Mouse (Mus musculus) MEL (cell line): ENCODE results near the gene 4833439L19Rik. TPM values are rescaled to one million over a fixed set of nuclear protein-coding genes. Genes with fewer than 3 reads are reported as not detected.

Source experiments
- DNase-seq: peaks from one replicate; pipeline ENCODE4 v3.0.0; 2011; ENCODE audit warnings: low read depth, low spot score
- H3K27ac ChIP-seq: 2 replicates; pipeline ENCODE4 v1.5.1; 2012; ENCODE audit warnings: low read depth, mild to moderate bottlenecking, control low read depth, low read length, moderate library complexity; ENCODE audit not compliant: control insufficient read depth
- H3K27me3 ChIP-seq, 2 experiments: fragments of 150-350 bp in 1 of 2; sonication (generic) in 1 of 2; 2 replicates each; pipeline ENCODE4 v1.6.1; 2012; ENCODE audit warnings: low read length in 2 of 2, mild to moderate bottlenecking in 2 of 2, improper control_type of control experiment in 1 of 2, moderate library complexity in 1 of 2; ENCODE audit not compliant: insufficient read depth in 2 of 2, control insufficient read depth in 1 of 2
- H3K36me3 ChIP-seq, 2 experiments: 2 replicates each; pipeline ENCODE4 v1.6.1; 2012 to 2014; ENCODE audit warnings: low read length in 2 of 2, improper control_type of control experiment in 1 of 2, inconsistent platforms in 1 of 2, mild to moderate bottlenecking in 1 of 2; ENCODE audit not compliant: insufficient read depth in 2 of 2, control insufficient read depth in 1 of 2
- H3K4me1 ChIP-seq, 2 experiments: fragments of 150-350 bp in 1 of 2; sonication (generic) in 1 of 2; 2 replicates each; pipeline ENCODE4 v1.6.1; 2012; ENCODE audit warnings: low read length in 2 of 2, improper control_type of control experiment in 1 of 2, mild to moderate bottlenecking in 1 of 2; ENCODE audit not compliant: insufficient read depth in 2 of 2, control insufficient read depth in 1 of 2
- H3K4me3 ChIP-seq, 2 experiments: fragments of 150-350 bp in 1 of 2; sonication (generic) in 1 of 2; 2 replicates each; pipeline ENCODE4 v1.5.1; 2012; ENCODE audit warnings: low read depth in 2 of 2, low read length in 2 of 2, mild to moderate bottlenecking in 2 of 2, moderate library complexity in 2 of 2, control low read depth in 1 of 2, improper control_type of control experiment in 1 of 2; ENCODE audit not compliant: control insufficient read depth in 1 of 2, insufficient read depth in 1 of 2
- H3K79me2 ChIP-seq: 2 replicates; pipeline ENCODE4 v1.6.1; 2012; ENCODE audit warnings: mild to moderate bottlenecking, low read length, moderate library complexity; ENCODE audit not compliant: control insufficient read depth, poor library complexity, insufficient read depth
- H3K9ac ChIP-seq: 2 replicates; pipeline ENCODE4 v1.6.1; 2012; ENCODE audit warnings: low read depth, mild to moderate bottlenecking, control low read depth, low read length, moderate library complexity; ENCODE audit not compliant: control insufficient read depth, poor library complexity, severe bottlenecking
- H3K9me3 ChIP-seq: fragments of 150-350 bp; sonication (generic); replicated peaks from 2 replicates; pipeline ENCODE4 v1.6.1; 2012; ENCODE audit warnings: mild to moderate bottlenecking, low read length, improper control_type of control experiment, moderate library complexity; ENCODE audit not compliant: insufficient read depth
- CHD1 ChIP-seq: IDR thresholded peaks from 2 replicates; pipeline ENCODE4 v1.6.1; 2012; ENCODE audit warnings: low read depth, mild to moderate bottlenecking, inconsistent platforms, low read length, improper control_type of control experiment
- E2F4 ChIP-seq: IDR thresholded peaks from 2 replicates; pipeline ENCODE4 v1.6.1; 2011; ENCODE audit warnings: low read depth, low read length, improper control_type of control experiment, borderline replicate concordance
- ELF1 ChIP-seq: IDR thresholded peaks from 2 replicates; pipeline ENCODE4 v1.6.1; 2014; ENCODE audit warnings: low read depth, mild to moderate bottlenecking, inconsistent platforms, low read length, improper control_type of control experiment, moderate library complexity
- ETS1 ChIP-seq: IDR thresholded peaks from 2 replicates; pipeline ENCODE4 v1.6.1; 2012; ENCODE audit warnings: low read depth, mild to moderate bottlenecking, inconsistent platforms, low read length, improper control_type of control experiment, moderate library complexity
- GABPA ChIP-seq: IDR thresholded peaks from 2 replicates; pipeline ENCODE4 v1.6.1; 2012; ENCODE audit warnings: low read depth, mild to moderate bottlenecking, inconsistent platforms, low read length, improper control_type of control experiment, moderate library complexity
- HCFC1 ChIP-seq: IDR thresholded peaks from 2 replicates; pipeline ENCODE4 v1.6.1; 2012; ENCODE audit warnings: low read depth, mild to moderate bottlenecking, inconsistent platforms, low read length, improper control_type of control experiment, moderate library complexity
- JUND ChIP-seq: IDR thresholded peaks from 2 replicates; pipeline ENCODE4 v1.6.1; 2011; ENCODE audit warnings: low read depth, mild to moderate bottlenecking, improper control_type of control experiment, low read length
- KAT2A ChIP-seq: conservative IDR thresholded peaks from 2 replicates; pipeline ENCODE4 v1.6.1; 2012; ENCODE audit warnings: low read depth, low read length, improper control_type of control experiment, inconsistent platforms
- MAFK ChIP-seq: IDR thresholded peaks from 2 replicates; pipeline ENCODE4 v1.6.1; 2011; ENCODE audit warnings: low read depth, mild to moderate bottlenecking, low read length, improper control_type of control experiment, borderline replicate concordance
- MAX ChIP-seq: IDR thresholded peaks from 2 replicates; pipeline ENCODE4 v1.6.1; 2011; ENCODE audit warnings: low read length, improper control_type of control experiment
- MAZ ChIP-seq: IDR thresholded peaks from 2 replicates; pipeline ENCODE4 v1.6.1; 2012; ENCODE audit warnings: low read depth, mild to moderate bottlenecking, inconsistent platforms, low read length, improper control_type of control experiment
- MEF2A ChIP-seq: IDR thresholded peaks from 2 replicates; pipeline ENCODE4 v1.6.1; 2014; ENCODE audit warnings: low read depth, mild to moderate bottlenecking, inconsistent platforms, low read length, improper control_type of control experiment; ENCODE audit not compliant: poor library complexity, insufficient replicate concordance, severe bottlenecking; ENCODE audit errors: extremely low read depth
- MXI1 ChIP-seq: IDR thresholded peaks from 2 replicates; pipeline ENCODE4 v1.6.1; 2011; ENCODE audit warnings: mild to moderate bottlenecking, low read depth, low read length, improper control_type of control experiment
- MYB ChIP-seq: IDR thresholded peaks from 2 replicates; pipeline ENCODE4 v1.6.1; 2011; ENCODE audit warnings: mild to moderate bottlenecking, low read depth, low read length, improper control_type of control experiment
- MYC ChIP-seq: IDR thresholded peaks from 2 replicates; pipeline ENCODE4 v1.6.1; 2011; ENCODE audit warnings: low read depth, mild to moderate bottlenecking, low read length, improper control_type of control experiment, moderate library complexity
- NELFE ChIP-seq: IDR thresholded peaks from 2 replicates; pipeline ENCODE4 v1.6.1; 2011; ENCODE audit warnings: low read depth, low read length, improper control_type of control experiment
- POLR2A ChIP-seq, 2 experiments: IDR thresholded peaks; 2 replicates each; pipeline ENCODE4 v1.6.1; 2011 to 2012; ENCODE audit warnings: low read length in 2 of 2, mild to moderate bottlenecking in 2 of 2, control low read depth in 1 of 2, improper control_type of control experiment in 1 of 2, low read depth in 1 of 2, moderate library complexity in 1 of 2; ENCODE audit not compliant: control insufficient read depth in 1 of 2, insufficient read depth in 1 of 2, poor library complexity in 1 of 2
- RCOR1 ChIP-seq: IDR thresholded peaks from 2 replicates; pipeline ENCODE4 v1.6.1; 2012; ENCODE audit warnings: low read depth, mild to moderate bottlenecking, inconsistent platforms, low read length, improper control_type of control experiment
- TBP ChIP-seq: IDR thresholded peaks from 2 replicates; pipeline ENCODE4 v1.8.0; 2011; ENCODE audit warnings: low read depth, low read length, improper control_type of control experiment
- UBTF ChIP-seq: IDR thresholded peaks from 2 replicates; pipeline ENCODE4 v1.6.1; 2012; ENCODE audit warnings: low read depth, mild to moderate bottlenecking, inconsistent platforms, low read length, improper control_type of control experiment, moderate library complexity, borderline replicate concordance; ENCODE audit not compliant: insufficient read depth
- USF1 ChIP-seq: IDR thresholded peaks from 2 replicates; pipeline ENCODE4 v1.6.1; 2014; ENCODE audit warnings: low read depth, mild to moderate bottlenecking, inconsistent platforms, low read length, improper control_type of control experiment, moderate library complexity
- ZC3H11A ChIP-seq: IDR thresholded peaks from 2 replicates; pipeline ENCODE4 v1.6.1; 2012; ENCODE audit warnings: low read depth, mild to moderate bottlenecking, inconsistent platforms, low read length, improper control_type of control experiment
- ZMIZ1 ChIP-seq: IDR thresholded peaks from 2 replicates; pipeline ENCODE4 v1.6.1; 2012; ENCODE audit warnings: low read depth, mild to moderate bottlenecking, inconsistent platforms, low read length, improper control_type of control experiment, moderate library complexity
- polyA plus RNA-seq, 2 experiments: library from polyadenylated mRNA; stranded (reverse) in 1 of 2; unstranded in 1 of 2; fragments of >175 nt in 1 of 2; fragments of >200 nt in 1 of 2; gene quantifications; 2 replicates each; pipeline versions ENCODE4 v1.2.1 to v1.2.4; 2012; ENCODE audit warnings: low replicate concordance in 2 of 2, low read depth in 1 of 2; ENCODE audit not compliant: insufficient read length in 2 of 2, insufficient read depth in 1 of 2, missing spikeins in 1 of 2
- total RNA-seq: library from RNA; depleted of rRNA; stranded (reverse); fragments of 300-350 nt; gene quantifications from 2 replicates; pipeline ENCODE4 v1.2.3, GENCODE M21; 2012

Gene 4833439L19Rik
- total and polyA plus RNA-seq, 3 experiments = 34.2 to 53.8 TPM; not detected in 1

DNA sequence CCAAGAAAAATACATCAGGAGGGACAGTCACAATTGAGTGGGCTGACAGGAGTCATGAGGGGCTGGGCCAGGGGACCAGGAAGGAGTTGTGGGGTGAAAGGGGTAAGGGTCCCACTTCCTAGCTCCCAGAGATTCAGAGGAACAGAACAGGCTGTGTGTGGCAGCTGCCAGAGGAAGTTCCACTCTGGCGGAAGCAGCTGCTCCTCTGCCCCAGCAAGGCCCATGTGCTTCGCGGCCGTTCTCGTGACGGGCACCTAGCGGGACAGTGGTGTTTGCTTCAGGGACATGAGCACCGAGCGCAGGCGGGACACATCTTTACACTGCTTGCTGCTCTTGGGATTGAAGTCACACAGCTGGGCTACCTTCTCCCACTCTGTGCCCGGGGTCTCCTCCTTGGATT lies 28.4 kb upstream of the 4833439L19Rik start:
- Histone ChIP-seq H3K9ac (no peak overlapping the region), H3K9me3 (no peaks in the 10 kb centered on the region), H3K4me1 (peaks cover 2 to 9% of the 10 kb centered on the region in 2 experiments; a peak in 3 of 4 replicates), H3K27me3 (no peaks in the 10 kb centered on the region), H3K79me2 (peaks cover 23% of the 10 kb centered on the region), H3K4me3 (no peak overlapping the region), H3K36me3 (peaks cover 0 to 6% of the 10 kb centered on the region in 2 experiments; a peak in 2 of 4 replicates), H3K27ac (no peak overlapping the region)
- no peak for TF ChIP-seq POLR2A (IDR thresholded peaks at IDR 0.05; ENCODE audit: control insufficient read depth in 1 of 2, insufficient read depth in 1 of 2, low read depth in 1 of 2, low read length in 2 of 2, poor library complexity in 1 of 2)
- no peak for TF ChIP-seq TBP
- TF ChIP-seq MAX = no peak
- TF ChIP-seq USF1 = no peak
- no peak for TF ChIP-seq JUND
- TF ChIP-seq E2F4 = no peak
- TF ChIP-seq ZMIZ1 = no peak
- DNase-seq = no peak

DNA sequence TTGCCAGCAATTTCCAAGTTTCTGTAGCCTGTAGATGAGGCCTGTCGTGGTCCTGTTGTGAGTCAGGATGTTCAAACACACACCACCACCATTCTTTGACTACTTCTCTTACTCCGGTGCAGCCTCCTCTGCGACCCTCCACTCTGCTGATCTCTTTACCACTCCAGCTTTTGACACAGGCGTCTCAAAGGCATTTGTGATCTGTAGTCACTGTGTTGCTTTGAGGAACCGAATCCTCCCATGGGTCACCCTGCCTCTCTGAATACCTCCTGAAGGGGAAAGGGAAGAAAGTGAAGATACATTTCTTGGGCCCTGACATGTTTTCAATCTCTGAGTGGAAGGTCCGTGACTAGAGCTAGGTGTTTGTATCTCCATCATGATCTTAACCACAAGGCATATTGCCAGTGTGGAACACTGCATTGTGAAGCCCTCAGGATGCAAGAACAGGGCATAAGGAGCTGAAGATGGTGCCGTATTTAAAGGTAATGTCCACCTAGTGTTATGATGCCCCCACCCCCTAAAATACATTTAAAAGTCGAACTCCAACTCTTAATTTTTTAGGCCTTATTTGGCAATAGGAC lies 26.6 kb upstream of the 4833439L19Rik start:
- Histone ChIP-seq H3K9ac (no peak overlapping the region), H3K27ac (no peak overlapping the region), H3K27me3 (no peaks in the 10 kb centered on the region), H3K79me2 (peaks cover 28% of the 10 kb centered on the region), H3K4me1 (peaks cover 2 to 15% of the 10 kb centered on the region in 2 experiments; a peak in 3 of 4 replicates), H3K36me3 (peaks cover 6 to 12% of the 10 kb centered on the region in 2 experiments), H3K9me3 (no peaks in the 10 kb centered on the region), H3K4me3 (no peak overlapping the region)
- DNase-seq = no peak
- no peak for TF ChIP-seq RCOR1
- no peak for TF ChIP-seq MYC
- no peak for TF ChIP-seq NELFE
- TF ChIP-seq TBP = no peak
- TF ChIP-seq JUND = no peak
- TF ChIP-seq MXI1 = no peak
- TF ChIP-seq UBTF = no peak
- no peak for TF ChIP-seq KAT2A
- no peak for TF ChIP-seq MEF2A
- TF ChIP-seq ZC3H11A = no peak
- no peak for TF ChIP-seq MAZ
- TF ChIP-seq HCFC1 = no peak
- TF ChIP-seq MAFK = no peak
- no peak for TF ChIP-seq ETS1
- TF ChIP-seq GABPA = no peak
- TF ChIP-seq ELF1 = no peak
- TF ChIP-seq POLR2A (IDR thresholded peaks at IDR 0.05; ENCODE audit: control insufficient read depth in 1 of 2, insufficient read depth in 1 of 2, low read depth in 1 of 2, low read length in 2 of 2, poor library complexity in 1 of 2) = no peak
- TF ChIP-seq CHD1 = no peak
- no peak for TF ChIP-seq MYB
